ENCODE assay signal across 8 mouse cellular contexts in genomic region chr15:81105962-81106361, GRCm38 (mm10).
DNase-seq lines count a peak whose midpoint lies in the region.

No protein-coding gene starts in this region.

- peak; percentile 19 for DNase-seq in heart, postnatal 4 days
- no peak for DNase-seq in heart, adult 11 months
- peak; percentile 59 for DNase-seq in adrenal gland, postnatal 25 days
- DNase-seq in layer of hippocampus, postnatal 36 days = peak; percentile 60 to 66
- peak; percentile 83 to 84 for DNase-seq in right cerebral cortex, adult 2 months (ENCODE audit: low spot score in 2 of 2)
- DNase-seq in urinary bladder, postnatal 14 days (ENCODE audit: low spot score) = no peak
- no peak for DNase-seq in MN1 (ENCODE audit: low spot score)
- DNase-seq in urinary bladder, postnatal 36 days (ENCODE audit: low spot score in 2 of 2) = no peak

Comparison
In these comparisons a context has a peak if more than half of its experiments do, and no peak if none do; other contexts are left out.
1. DNase-seq: peak in heart, postnatal 4 days (single experiment), adrenal gland, postnatal 25 days (single experiment), layer of hippocampus, postnatal 36 days (2 of 2) and right cerebral cortex, adult 2 months (2 of 2); none in heart, adult 11 months (single experiment), urinary bladder, postnatal 14 days (single experiment), MN1 (single experiment) and urinary bladder, postnatal 36 days (0 of 2).